Mouse (Mus musculus): ENCODE results near the gene Shoc2.

GRCm38 (mm10) chr19:53945171-53946042 lies 1.3 kb downstream of the Shoc2 start:
- TF ChIP-seq TAL1 (IDR thresholded peaks at IDR 0.05; ENCODE audit: low read length): no peak
- no peak for TF ChIP-seq GATA1 (IDR thresholded peaks at IDR 0.05; ENCODE audit: low read length)

All from erythroblast, embryonic 14.5 days (primary cell).